Mouse (Mus musculus) adrenal gland, postnatal 25 days (tissue): ENCODE data around the gene Tnfrsf12a. TPM values are rescaled to one million over a fixed set of nuclear protein-coding genes. Genes with fewer than 3 reads are reported as not detected.
A peak's percentile ranks its signal among the peaks of the same experiment; 100 is the strongest.

Experiments used
- DNase-seq: peaks from one replicate; pipeline ENCODE4 v3.0.0; 2021; ENCODE audit warnings: mixed read lengths
- total RNA-seq: library from RNA; stranded (reverse); gene quantifications from 2 replicates; pipeline ENCODE4 v1.2.3, GENCODE M21; 2021

Tnfrsf12a gene
- total RNA-seq, 1 experiment from 2014 or later: 76.5 TPM

DNA sequence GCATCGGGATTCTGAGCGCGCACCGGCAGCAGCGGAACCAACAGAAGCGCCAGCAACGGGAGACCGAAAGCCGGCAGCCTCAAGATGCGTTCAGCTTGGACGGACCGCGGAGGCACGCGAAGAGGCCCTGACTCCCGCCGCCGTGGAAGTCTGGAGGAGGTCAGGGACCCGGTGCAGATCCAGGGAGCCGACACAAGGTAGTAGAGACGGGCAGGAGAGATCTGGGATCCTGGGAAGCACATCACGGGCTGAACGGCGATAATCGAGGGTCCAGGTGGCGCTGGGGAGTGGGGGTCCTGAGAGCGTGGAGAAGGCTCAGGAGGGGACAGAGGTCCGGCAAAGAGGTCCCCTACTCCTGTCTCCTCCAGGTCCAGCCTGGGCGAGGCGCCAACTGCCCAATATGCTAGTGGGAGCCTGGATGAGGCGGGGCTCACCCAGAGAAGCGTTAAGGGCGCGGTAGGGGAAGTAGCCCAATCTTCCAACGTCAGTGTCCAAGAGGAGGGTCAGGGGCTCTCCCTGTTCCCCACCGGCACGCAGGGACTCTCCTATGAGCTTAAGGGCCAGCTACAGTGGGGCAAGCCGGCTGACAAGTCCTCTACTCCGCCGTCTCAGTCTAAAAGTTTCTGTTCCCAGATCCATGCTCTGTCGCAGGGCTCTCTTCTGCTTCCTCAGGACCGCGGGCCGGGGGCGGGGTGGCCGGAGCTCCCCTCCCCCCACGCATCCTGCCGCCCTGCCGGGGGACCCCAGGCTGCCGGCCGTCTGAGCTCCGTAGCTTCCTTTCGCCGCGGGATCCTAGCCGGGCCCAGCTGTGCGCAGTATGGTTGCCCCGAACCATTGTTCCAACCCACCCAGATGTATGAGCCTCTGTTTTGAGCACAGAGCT, 32.4 kb downstream of the Tnfrsf12a start, which contains the start of gene Mmp25:
TSS of gene Mmp25 (minus strand) at position 665 of the 883 bp plus-strand sequence.
- peak; percentile 28 for DNase-seq

DNA sequence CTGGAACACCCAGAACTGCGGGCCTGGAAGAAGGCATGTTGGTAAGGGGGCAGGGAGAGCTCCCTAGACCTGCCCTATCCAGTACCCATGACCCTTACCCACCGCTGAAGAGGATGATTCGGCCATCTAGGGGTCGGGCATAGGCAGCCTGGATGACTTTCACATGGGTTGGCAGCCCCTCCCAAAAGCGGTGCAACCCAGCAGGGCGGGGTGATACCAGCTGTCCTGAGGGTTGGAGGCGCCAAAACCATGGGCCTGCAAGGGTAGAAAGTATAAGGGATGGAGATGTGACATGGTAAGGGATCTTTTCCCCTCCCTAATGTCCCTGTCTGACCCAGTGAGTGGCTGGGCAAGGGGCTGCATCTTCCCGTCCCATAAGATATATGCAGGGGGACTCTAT, 46.0 kb downstream of the Tnfrsf12a start:
- DNase-seq: no peak

DNA sequence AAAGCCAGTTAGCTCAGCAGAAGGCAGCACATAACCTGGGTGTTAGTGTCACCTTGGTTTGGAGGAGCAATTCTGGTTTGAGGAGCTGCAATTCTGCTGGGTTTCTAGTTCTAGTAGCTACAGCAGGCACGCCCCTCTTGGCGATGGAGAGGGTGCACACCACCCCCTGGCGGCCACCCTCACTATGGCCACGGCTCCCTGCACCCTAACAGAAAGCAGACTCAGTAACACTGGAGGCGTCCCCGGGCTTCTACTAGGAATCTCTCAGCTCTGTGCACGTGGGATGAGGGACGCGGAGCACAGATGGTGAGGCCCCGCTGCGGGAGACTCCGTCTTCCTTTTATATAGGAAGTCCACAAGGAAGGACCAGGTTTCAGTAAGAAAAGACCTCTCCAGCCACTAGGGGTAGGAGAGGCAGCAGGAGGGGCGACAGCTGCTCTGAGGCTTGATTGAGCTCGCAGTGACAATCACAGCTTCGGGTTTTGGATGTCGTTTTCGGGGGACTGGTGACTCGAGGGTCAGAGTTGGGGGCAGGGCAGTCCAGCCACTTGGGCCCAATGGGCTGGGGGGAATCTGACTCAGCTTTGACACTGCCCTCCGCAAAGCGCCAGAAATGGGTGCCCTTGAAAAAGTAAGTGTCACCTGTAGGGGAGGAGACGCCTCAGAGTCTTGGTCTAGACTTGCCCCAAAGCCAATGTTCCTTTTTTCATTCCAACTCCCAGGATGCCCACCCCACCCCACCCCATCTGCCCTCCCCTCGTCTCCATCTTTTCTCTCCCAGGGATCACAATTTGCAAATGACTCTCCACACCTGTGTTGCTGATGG, 46.9 kb downstream of the Tnfrsf12a start:
- peak; percentile 85 for DNase-seq

DNA sequence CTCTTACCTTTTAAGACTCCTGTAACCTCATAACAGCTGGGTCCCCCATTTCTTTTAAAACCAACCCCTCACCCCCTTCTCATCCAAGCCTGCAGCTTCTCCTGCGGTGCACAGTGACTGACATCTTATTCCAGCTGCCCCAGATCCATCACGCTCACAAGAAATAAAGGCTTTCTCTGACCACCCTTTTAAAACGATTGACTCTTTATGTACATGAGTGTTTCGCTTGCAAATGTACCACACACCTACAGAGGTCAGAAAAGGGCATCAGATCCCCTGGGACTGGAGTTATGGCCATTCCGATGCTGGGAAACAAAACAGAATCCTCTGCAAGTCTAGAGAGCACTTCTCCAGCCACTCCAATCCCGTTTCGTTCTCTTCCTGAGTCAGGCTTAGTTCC, 49.5 kb downstream of the Tnfrsf12a start:
- no peak for DNase-seq

Other genes with a start within 250 kb of the Tnfrsf12a start
- not detected in 2 replicates for gene Vmn2r117, start 197.8 kb downstream of the Tnfrsf12a start, total RNA-seq
- 12.0 and 12.8 TPM in 2 replicates for gene Zfp213, start 113.2 kb downstream of the Tnfrsf12a start, total RNA-seq
- gene Zfp13, start 78.0 kb downstream of the Tnfrsf12a start, total RNA-seq: 11.1 and 12.8 TPM in 2 replicates
- gene Zscan10, start 76.6 kb downstream of the Tnfrsf12a start, total RNA-seq: not detected in 2 replicates
- 0.18 TPM in 1 of 2 replicates, not detected in the other for gene Mmp25, start 32.2 kb downstream of the Tnfrsf12a start, total RNA-seq
- gene Bicdl2, start 17.0 kb downstream of the Tnfrsf12a start, total RNA-seq: not detected in 2 replicates
- 139 and 171 TPM in 2 replicates for gene Hcfc1r1, start 3.9 kb downstream of the Tnfrsf12a start, total RNA-seq
- gene Thoc6, start 3.6 kb downstream of the Tnfrsf12a start, total RNA-seq: 31.2 and 31.8 TPM in 2 replicates
- not detected in 2 replicates for gene Cldn6, start 1.8 kb upstream of the Tnfrsf12a start, total RNA-seq
- not detected in 2 replicates for gene Cldn9, start 6.6 kb upstream of the Tnfrsf12a start, total RNA-seq
- gene 1520401A03Rik, start 45.3 kb upstream of the Tnfrsf12a start, total RNA-seq: 7.2 and 10.4 TPM in 2 replicates
- gene Pkmyt1, start 48.9 kb upstream of the Tnfrsf12a start, total RNA-seq: 7.6 and 9.3 TPM in 2 replicates
- gene Paqr4, start 63.4 kb upstream of the Tnfrsf12a start, total RNA-seq: 10.4 and 11.7 TPM in 2 replicates
- gene Kremen2, start 68.4 kb upstream of the Tnfrsf12a start, total RNA-seq: not detected in 2 replicates
- 47.9 and 56.3 TPM in 2 replicates for gene Flywch1, start 94.1 kb upstream of the Tnfrsf12a start, total RNA-seq
- 4.9 and 7.6 TPM in 2 replicates for gene Flywch2, start 108.6 kb upstream of the Tnfrsf12a start, total RNA-seq
- gene Srrm2, start 113.1 kb upstream of the Tnfrsf12a start, total RNA-seq: 825 and 1,016 TPM in 2 replicates
- gene Elob, start 151.7 kb upstream of the Tnfrsf12a start, total RNA-seq: 350 and 361 TPM in 2 replicates
- not detected in 2 replicates for gene Prss33, start 158.6 kb upstream of the Tnfrsf12a start, total RNA-seq
- gene Prss32, start 166.4 kb upstream of the Tnfrsf12a start, total RNA-seq: not detected in 2 replicates
- gene Prss41, start 166.7 kb upstream of the Tnfrsf12a start, total RNA-seq: 1.0 and 1.2 TPM in 2 replicates
- gene Prss21, start 190.6 kb upstream of the Tnfrsf12a start, total RNA-seq: not detected in 2 replicates
- gene Dcpp1, start 203.4 kb upstream of the Tnfrsf12a start, total RNA-seq: not detected in 2 replicates
- not detected in 2 replicates for gene Dcpp2, start 203.4 kb upstream of the Tnfrsf12a start, total RNA-seq
- not detected in 2 replicates for gene Dcpp3, start 240.0 kb upstream of the Tnfrsf12a start, total RNA-seq